Mouse (Mus musculus) neural tube, embryonic 11.5 days (tissue): ENCODE data around the gene Tgm1. TPM values are rescaled to one million over a fixed set of nuclear protein-coding genes. Genes with fewer than 3 reads are reported as not detected.

Experiments
- ATAC-seq: fragments of 200-750 bp; cut with Nextera tagmentation; 2 replicates; pipeline ENCODE4 v1.8.0; 2017; ENCODE audit warnings: moderate number of reproducible peaks, mild to moderate bottlenecking, moderate TSS enrichment, moderate library complexity; ENCODE audit not compliant: insufficient read depth, low FRiP score, low TSS enrichment
- DNase-seq: peaks from one replicate; pipeline ENCODE4 v3.0.0-alpha.2; 2015; ENCODE audit warnings: low spot score
- H3K27ac ChIP-seq: fragments of 300-500 bp; sonication (generic); 2 replicates; pipeline ENCODE4 v1.5.1; 2014; ENCODE audit warnings: low read depth, mild to moderate bottlenecking, low read length
- H3K27me3 ChIP-seq: fragments of 300-500 bp; sonication (generic); 2 replicates; pipeline ENCODE4 v1.6.1; 2014; ENCODE audit warnings: mild to moderate bottlenecking, low read length, mixed read lengths; ENCODE audit not compliant: control insufficient read depth, insufficient read depth
- H3K36me3 ChIP-seq: fragments of 300-500 bp; sonication (generic); 2 replicates; pipeline ENCODE4 v1.6.1; 2014; ENCODE audit warnings: mild to moderate bottlenecking, low read length, moderate library complexity, mixed read lengths; ENCODE audit not compliant: control insufficient read depth, insufficient read depth
- H3K4me1 ChIP-seq: fragments of 300-500 bp; sonication (generic); 2 replicates; pipeline ENCODE4 v1.6.1; 2014; ENCODE audit warnings: low read length, mixed read lengths; ENCODE audit not compliant: control insufficient read depth, insufficient read depth
- H3K4me2 ChIP-seq: fragments of 300-500 bp; sonication (generic); 2 replicates; pipeline ENCODE4 v1.6.1; 2014; ENCODE audit warnings: low read depth, mild to moderate bottlenecking, moderate library complexity
- H3K4me3 ChIP-seq: fragments of 300-500 bp; sonication (generic); 2 replicates; pipeline ENCODE4 v1.5.1; 2014; ENCODE audit warnings: low read depth, low read length
- H3K9ac ChIP-seq: fragments of 300-500 bp; sonication (generic); 2 replicates; pipeline ENCODE4 v1.6.1; 2014; ENCODE audit warnings: mild to moderate bottlenecking, low read length
- H3K9me3 ChIP-seq: fragments of 300-500 bp; sonication (generic); 2 replicates; pipeline ENCODE4 v1.6.1; 2016; ENCODE audit warnings: low read length; ENCODE audit not compliant: control insufficient read depth
- WGBS: fragments of 180-500 bp; shearing (Covaris S2); extraction: QIAGEN DNeasy Blood & Tissue Kit; methylation state at CpG from one replicate; pipeline ENCODE4 v1.1.7; 2014; 5-methylcytosine and 5-hydroxymethylcytosine counted together
- polyA plus RNA-seq: library from polyadenylated mRNA; unstranded; fragments of >200 nt; fragmentation: Nextera tagmentation; extraction: Ambion mirVana; gene quantifications from 2 replicates; pipeline ENCODE4 v1.2.1, GENCODE M21; 2014

Gene Tgm1
- polyA plus RNA-seq, 1 experiment from 2014 or later: 0.57 TPM

DNA sequence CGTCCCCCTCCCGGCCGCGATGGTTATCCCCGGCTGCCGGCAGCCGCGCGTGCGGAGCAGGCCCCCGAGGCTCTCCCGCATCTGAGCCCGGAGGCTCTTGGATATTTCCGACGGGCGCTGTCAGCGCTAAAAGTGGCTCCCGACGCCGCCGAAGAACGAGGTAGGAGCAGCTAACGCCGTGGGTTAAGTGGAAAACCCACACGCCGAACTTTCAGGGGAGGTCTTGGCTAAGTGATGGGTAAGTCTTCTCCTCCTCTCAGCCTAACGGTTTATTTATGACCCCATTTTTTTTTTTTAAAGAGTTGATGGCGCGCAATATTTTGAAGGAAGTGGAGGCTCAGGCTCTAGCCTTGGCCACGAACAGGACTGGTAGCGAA, 32.1 kb upstream of the Tgm1 start:
- no peak for DNase-seq
- Histone ChIP-seq H3K4me2 (peak overlapping the region; percentile 93), H3K27me3 (no peaks in the 10 kb centered on the region), H3K4me1 (peaks cover 12% of the 10 kb centered on the region), H3K27ac (0 out of 2 replicates have a peak overlapping the region, but pooled peaks have one; percentile 53), H3K9me3 (no peaks in the 10 kb centered on the region), H3K9ac (peak overlapping the region; percentile 79), H3K4me3 (peak overlapping the region; percentile 90), H3K36me3 (peaks cover 6% of the 10 kb centered on the region)
- ATAC-seq: no peak
- WGBS: 1% methylated on average over 31 of the region's 31 CpGs

DNA sequence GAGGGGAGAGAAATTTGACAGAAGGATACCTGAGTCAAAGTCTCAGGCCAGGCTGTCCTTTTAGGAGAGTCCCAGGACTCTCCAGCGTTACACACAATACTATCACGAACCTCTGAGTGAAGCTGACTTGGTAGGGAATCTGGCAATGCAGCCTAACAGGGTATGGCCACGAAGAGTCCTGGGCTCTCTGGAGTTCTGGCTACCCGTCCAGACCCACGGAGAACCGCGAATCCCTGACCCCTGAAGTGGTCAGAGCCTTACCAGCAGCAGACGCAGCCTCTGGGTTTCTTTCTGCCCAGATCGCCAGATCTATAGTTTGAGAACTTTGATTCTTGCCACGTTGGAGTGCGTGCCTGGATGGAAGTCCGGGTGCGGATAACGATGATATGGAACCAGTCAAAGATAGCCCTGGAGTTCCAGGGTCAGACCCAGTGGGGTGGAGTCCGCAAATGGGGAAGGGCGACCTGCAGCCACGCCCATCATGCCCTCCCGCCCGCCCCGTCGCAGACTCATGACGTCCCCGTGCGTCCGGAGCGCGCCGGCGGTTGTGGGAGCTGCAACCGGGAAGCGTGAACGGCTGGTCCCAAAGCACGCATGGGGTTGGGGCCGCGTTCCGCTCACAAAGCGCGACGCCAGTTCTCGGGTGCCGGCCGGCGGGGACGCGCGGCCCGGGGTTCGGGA, 31.6 kb upstream of the Tgm1 start, which contains the start of the genes Dhrs1 and Nop9:
Dhrs1 (minus strand) TSS at position 511 of the 681 bp plus-strand sequence.
Nop9 (plus strand) TSS at position 514 of the 681 bp plus-strand sequence.
- H3K27ac ChIP-seq: 0 out of 2 replicates have a peak within 1 kb of the TSS, but pooled peaks have one; percentile 53
- H3K4me3 ChIP-seq: peak within 1 kb of the TSS; percentile 90
- ATAC-seq: peak; percentile 74
- H3K9ac ChIP-seq: peak within 1 kb of the TSS; percentile 79
- H3K4me2 ChIP-seq: peak within 1 kb of the TSS; percentile 93
- H3K27me3 ChIP-seq: no peaks in the 10 kb centered on the region
- no peaks in the 10 kb centered on the region for H3K9me3 ChIP-seq
- H3K36me3 ChIP-seq: peaks cover 4% of the 10 kb centered on the region; the same call in 1 of the 2 replicates
- H3K4me1 ChIP-seq: peaks cover 12% of the 10 kb centered on the region
- WGBS: 3% methylated on average over 48 of the region's 48 CpGs
- peak; percentile 85 for DNase-seq

DNA sequence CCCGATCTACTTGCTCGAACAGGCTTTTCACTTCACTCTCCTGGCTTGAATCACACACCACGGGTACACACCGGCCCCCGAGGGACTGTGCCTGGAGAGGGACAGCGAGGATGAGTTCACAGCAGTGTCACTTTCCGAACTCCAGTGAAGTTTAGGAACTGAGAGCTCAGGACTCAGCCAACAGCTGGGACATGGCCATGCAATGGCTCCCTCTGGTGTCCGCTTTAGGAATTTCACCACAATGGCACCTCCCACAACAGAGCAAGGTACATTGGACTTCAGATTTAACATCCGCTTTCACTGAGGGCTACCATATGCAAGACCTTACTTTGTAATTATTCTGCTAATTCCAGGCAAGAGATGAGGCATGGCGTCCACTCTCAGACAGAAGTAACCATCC, 30.0 kb upstream of the Tgm1 start:
- ATAC-seq: peak; percentile 64; the same call in 1 of the 2 replicates
- H3K4me3 ChIP-seq: no peak overlapping the region
- no peaks in the 10 kb centered on the region for H3K27me3 ChIP-seq
- no peaks in the 10 kb centered on the region for H3K9me3 ChIP-seq
- H3K4me2 ChIP-seq: no peak overlapping the region
- H3K9ac ChIP-seq: no peak overlapping the region
- H3K4me1 ChIP-seq: peaks cover 12% of the 10 kb centered on the region
- no peak overlapping the region for H3K27ac ChIP-seq
- peak; percentile 84 for DNase-seq
- no peaks in the 10 kb centered on the region for H3K36me3 ChIP-seq
- 22% methylated on average over 10 of the region's 10 CpGs for WGBS

DNA sequence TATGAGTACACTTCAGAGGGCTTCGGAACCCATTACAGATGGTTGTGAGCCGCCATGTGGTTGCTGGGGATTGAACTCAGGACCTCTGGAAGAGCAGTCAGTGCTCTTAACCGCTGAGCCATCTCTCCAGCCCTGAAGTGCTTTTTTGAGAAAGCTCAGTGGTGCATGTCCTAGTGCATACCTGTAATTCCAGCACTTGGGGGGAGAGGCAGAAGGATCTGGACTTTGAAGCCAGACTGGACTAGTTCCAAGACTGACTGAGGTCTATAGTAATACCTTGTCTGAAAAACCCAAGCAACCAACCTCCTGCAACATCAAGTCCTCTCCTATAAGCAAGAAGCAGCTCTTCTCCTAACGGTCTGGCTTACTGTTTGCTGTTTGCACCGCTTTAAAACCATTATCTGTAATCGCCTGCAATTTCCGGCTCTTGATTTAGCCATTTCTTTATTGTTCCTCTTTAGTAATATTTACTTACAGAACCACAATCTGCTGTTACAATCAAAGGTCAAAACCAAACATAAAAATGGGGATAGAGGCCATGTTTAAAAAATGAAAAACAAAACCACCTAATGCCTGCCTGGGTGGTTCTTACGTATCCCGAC, 23.5 kb upstream of the Tgm1 start:
- Histone ChIP-seq H3K9me3 (no peaks in the 10 kb centered on the region), H3K4me1 (no peaks in the 10 kb centered on the region), H3K27ac (no peak overlapping the region), H3K4me3 (no peak overlapping the region), H3K27me3 (no peaks in the 10 kb centered on the region), H3K36me3 (no peaks in the 10 kb centered on the region), H3K9ac (no peak overlapping the region), H3K4me2 (no peak overlapping the region)
- DNase-seq (no peak), ATAC-seq (no peak)
- WGBS: 89% methylated on average over 9 of the region's 9 CpGs

DNA sequence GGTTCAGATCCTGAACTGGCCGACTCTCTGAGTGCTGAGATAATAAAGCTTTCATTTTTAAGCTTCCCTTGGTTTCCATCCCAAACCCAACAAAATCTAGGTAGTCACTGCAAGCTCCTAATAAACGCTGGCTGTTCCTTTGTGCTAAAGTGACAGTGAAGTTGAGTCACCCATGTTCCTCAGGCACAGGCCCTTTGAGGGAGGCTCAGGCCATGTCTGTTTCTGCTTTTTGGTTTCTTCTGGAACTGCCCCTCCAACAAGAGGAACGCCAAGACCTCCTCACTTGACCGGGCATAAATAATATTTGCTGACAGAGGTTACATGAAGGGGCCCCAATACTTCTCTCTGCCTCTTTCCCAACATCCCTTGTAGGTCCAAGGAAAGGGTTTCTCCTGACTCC, 22.0 kb upstream of the Tgm1 start:
- 86% methylated on average over 4 of the region's 4 CpGs for WGBS
- DNase-seq (no peak), ATAC-seq (no peak)

DNA sequence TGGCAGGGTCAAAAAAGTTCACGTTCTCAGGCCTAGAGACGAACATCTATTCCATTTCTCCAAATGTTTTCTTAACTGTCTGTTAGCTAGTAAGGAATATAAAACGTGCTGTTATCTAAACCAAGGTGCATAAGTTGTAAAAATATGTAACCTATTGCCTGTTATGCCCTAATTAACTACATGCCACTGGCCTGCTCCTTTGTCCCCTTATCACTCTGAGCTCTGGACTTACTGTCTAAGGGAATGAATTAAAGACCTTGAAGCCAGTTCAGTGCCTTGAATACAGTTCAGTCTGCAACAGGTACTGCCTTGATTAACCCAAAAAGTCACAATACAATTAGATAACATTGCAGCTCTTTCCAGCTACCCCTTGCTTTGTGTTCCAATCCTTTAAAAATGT, 21.6 kb upstream of the Tgm1 start:
- ATAC-seq (no peak), DNase-seq (no peak)
- no peak overlapping the region for H3K27ac ChIP-seq
- no peak overlapping the region for H3K4me2 ChIP-seq
- no peaks in the 10 kb centered on the region for H3K27me3 ChIP-seq
- H3K9ac ChIP-seq: no peak overlapping the region
- H3K9me3 ChIP-seq: no peaks in the 10 kb centered on the region
- H3K36me3 ChIP-seq: no peaks in the 10 kb centered on the region
- no peaks in the 10 kb centered on the region for H3K4me1 ChIP-seq
- H3K4me3 ChIP-seq: no peak overlapping the region
- WGBS: 77% methylated on average over 3 of the region's 3 CpGs

More for the DNA sequence above, 22.0 kb upstream of the Tgm1 start:
- no peak overlapping the region for H3K4me2 ChIP-seq
- no peaks in the 10 kb centered on the region for H3K4me1 ChIP-seq
- H3K9ac ChIP-seq: no peak overlapping the region
- H3K27me3 ChIP-seq: no peaks in the 10 kb centered on the region
- H3K4me3 ChIP-seq: no peak overlapping the region
- H3K27ac ChIP-seq: no peak overlapping the region
- H3K9me3 ChIP-seq: no peaks in the 10 kb centered on the region
- H3K36me3 ChIP-seq: no peaks in the 10 kb centered on the region

DNA sequence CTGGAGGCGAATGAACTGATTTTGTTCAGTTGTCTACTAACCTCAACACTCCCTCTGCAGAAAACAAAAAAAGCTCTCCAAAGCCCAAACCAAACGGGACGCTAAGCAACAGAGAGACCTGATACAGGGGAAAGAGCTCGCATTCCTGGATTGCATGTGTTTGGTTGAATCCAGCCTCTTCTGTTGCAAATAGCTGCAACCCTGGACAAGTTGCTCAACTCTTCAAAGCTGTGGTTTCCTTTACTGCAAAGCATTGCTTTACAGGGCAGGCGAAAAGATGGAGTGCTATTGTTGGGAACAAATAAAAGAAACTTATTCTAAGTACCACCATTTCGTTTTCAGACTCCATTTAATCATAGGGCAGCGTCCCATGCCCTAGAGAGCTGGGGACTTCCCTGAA, 21.1 kb upstream of the Tgm1 start:
- ATAC-seq: no peak
- H3K9ac ChIP-seq: no peak overlapping the region
- 75% methylated on average over 7 of the region's 7 CpGs for WGBS
- H3K27ac ChIP-seq: no peak overlapping the region
- H3K4me3 ChIP-seq: no peak overlapping the region
- H3K36me3 ChIP-seq: no peaks in the 10 kb centered on the region
- no peaks in the 10 kb centered on the region for H3K9me3 ChIP-seq
- no peak overlapping the region for H3K4me2 ChIP-seq
- H3K27me3 ChIP-seq: no peaks in the 10 kb centered on the region
- H3K4me1 ChIP-seq: no peaks in the 10 kb centered on the region
- DNase-seq: no peak

DNA sequence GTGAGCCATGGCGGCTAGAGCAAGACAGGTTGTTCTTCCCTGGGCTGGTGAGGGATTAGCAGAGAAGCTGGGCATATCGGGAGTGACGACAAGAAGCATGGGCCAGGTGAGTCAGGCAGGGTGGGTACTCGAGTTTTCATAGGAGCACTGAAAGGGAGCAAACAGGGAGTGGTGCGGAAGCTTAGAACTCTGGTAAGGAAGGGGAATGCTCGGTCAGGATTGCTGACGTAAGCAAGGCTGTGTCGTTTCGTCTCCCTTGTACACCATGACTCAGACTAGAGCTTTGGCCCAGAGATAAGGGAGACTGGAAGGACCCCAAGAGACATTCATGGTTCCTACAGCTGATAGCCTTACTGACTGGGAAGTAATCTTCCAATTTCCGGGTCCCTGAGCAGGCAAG, 20.2 kb upstream of the Tgm1 start:
- no peak overlapping the region for H3K9ac ChIP-seq
- no peaks in the 10 kb centered on the region for H3K9me3 ChIP-seq
- H3K4me1 ChIP-seq: no peaks in the 10 kb centered on the region
- H3K27ac ChIP-seq: no peak overlapping the region
- no peaks in the 10 kb centered on the region for H3K36me3 ChIP-seq
- no peak for DNase-seq
- H3K4me2 ChIP-seq: no peak overlapping the region
- ATAC-seq: no peak
- no peaks in the 10 kb centered on the region for H3K27me3 ChIP-seq
- H3K4me3 ChIP-seq: no peak overlapping the region
- WGBS: 85% methylated on average over 10 of the region's 10 CpGs

DNA sequence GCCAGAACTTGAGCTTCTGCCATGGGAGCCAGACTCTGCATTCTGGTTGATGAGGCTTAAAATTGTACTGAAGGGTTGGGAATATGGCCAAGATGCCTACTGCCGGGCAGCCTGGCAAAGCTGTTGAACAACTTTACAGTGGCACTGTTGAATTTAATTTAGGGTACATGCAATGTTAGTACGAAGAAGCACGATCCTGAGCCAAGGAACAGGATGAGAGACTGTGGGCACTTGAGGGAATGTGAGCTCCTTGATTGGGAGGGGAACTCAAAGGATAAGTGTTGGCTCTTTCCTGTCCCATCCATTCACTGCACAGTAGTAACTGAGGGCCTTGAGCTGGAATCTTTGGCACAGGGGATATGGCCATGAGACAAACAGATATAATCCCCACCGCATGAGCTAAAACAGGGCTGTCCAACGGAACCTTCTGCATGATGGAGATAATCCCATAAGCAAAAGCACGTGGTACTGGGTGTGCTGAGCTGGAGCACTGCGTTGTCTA, 16.9 kb upstream of the Tgm1 start:
- DNase-seq: no peak
- Histone ChIP-seq H3K36me3 (no peaks in the 10 kb centered on the region), H3K9me3 (no peaks in the 10 kb centered on the region), H3K27ac (no peak overlapping the region), H3K9ac (no peak overlapping the region), H3K4me1 (no peaks in the 10 kb centered on the region), H3K4me2 (no peak overlapping the region), H3K27me3 (no peaks in the 10 kb centered on the region), H3K4me3 (no peak overlapping the region)
- WGBS: 91% methylated on average over 7 of the region's 7 CpGs
- ATAC-seq: no peak
